Mouse (Mus musculus): Measurements from ENCODE around the gene Unc50.

DNA sequence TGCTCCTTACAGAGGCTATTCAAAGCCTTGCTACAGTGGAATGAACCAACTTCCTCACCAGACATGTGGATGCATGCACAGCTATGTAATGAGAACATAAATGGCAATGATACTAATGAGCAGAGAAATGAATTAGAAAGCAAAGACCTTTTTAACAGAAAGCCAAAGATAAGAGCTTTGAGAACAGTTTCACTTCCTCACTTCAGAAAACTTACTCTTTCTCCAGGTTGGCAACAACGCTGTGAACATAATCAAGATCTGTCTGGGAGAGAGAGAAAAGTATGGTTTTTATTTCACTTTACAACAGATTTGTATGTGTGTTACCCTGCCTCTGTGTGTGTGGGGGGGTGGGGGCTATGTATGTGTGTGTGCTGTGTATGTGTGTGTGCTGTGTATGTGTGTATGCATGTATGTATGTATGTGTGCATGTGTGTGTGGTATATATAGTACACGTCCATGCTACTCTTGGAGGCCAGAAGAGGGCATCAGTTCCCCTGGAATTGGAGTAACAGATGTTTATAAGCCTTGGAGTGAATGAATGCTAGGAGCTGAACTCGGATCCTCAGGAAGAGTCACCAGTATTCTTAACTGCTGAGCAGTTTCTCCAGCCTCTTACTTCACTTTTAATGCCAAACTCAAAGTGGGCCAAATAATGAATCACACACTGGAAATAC, 36.5 kb downstream of the Unc50 start:
- TF ChIP-seq CTCF (IDR thresholded peaks at IDR 0.05) (peak; percentile 38), EP300 (IDR thresholded peaks at IDR 0.05) (no peak)

All from lung, postnatal 0 days (tissue).